Mouse (Mus musculus): ENCODE measurements around the gene Armc12. TPM values are rescaled to one million over a fixed set of nuclear protein-coding genes. Genes with fewer than 3 reads are reported as not detected.

The Armc12 gene
- polyA plus RNA-seq, 2 experiments from 2014 or later, result not detected

Other genes with a start within 250 kb of the Armc12 start
- 1 to 10 TPM; 3.4 to 6.4 TPM for gene Fance, start 217.3 kb upstream of the Armc12 start, polyA plus RNA-seq (2017; shearing (Covaris generic))
- 1,000 to 10,000 TPM in 1 of 2 experiments, 100 to 1,000 TPM in 1; 852 to 1,030 TPM for gene Rpl10a, start 202.3 kb upstream of the Armc12 start, polyA plus RNA-seq (2017; shearing (Covaris generic))
- not detected for gene Tead3, start 180.0 kb upstream of the Armc12 start, polyA plus RNA-seq (2017; shearing (Covaris generic))
- not detected for gene Tulp1, start 165.6 kb upstream of the Armc12 start, polyA plus RNA-seq (2017; shearing (Covaris generic))
- 10 to 100 TPM; 17.9 to 24.0 TPM for gene Fkbp5, start 13.3 kb upstream of the Armc12 start, polyA plus RNA-seq (2017; shearing (Covaris generic))
- not detected for gene Clpsl2, start 18.6 kb downstream of the Armc12 start, polyA plus RNA-seq (2017; shearing (Covaris generic))
- gene Clps, start 30.0 kb downstream of the Armc12 start, polyA plus RNA-seq (2017; shearing (Covaris generic)), result not detected
- gene Lhfpl5, start 44.8 kb downstream of the Armc12 start, polyA plus RNA-seq (2017; shearing (Covaris generic)), result 1 to 10 TPM in 1 of 2 experiments, under 1 TPM in 1; 0.64 to 1.7 TPM
- gene Srpk1, start 91.9 kb downstream of the Armc12 start, polyA plus RNA-seq (2017; shearing (Covaris generic)), result 100 to 1,000 TPM; 204 to 207 TPM
- gene Slc26a8, start 159.4 kb downstream of the Armc12 start, polyA plus RNA-seq (2017; shearing (Covaris generic)), result not detected
- gene Mapk14, start 160.5 kb downstream of the Armc12 start, polyA plus RNA-seq (2017; shearing (Covaris generic)), result 10 to 100 TPM; 17.5 to 22.4 TPM
- 1 to 10 TPM; 4.1 to 7.7 TPM for gene AC170998.1, start 195.3 kb downstream of the Armc12 start, polyA plus RNA-seq (2017; shearing (Covaris generic))
- gene Mapk13, start 238.5 kb downstream of the Armc12 start, polyA plus RNA-seq (2017; shearing (Covaris generic)), result not detected